Mouse (Mus musculus) 416B (cell line): ENCODE measurements at regions not wholly inside any gene's neighbourhood (a gene's known extent, or its start where the extent isn't known, plus 50 kb on each side); places are given as distances from the start of the nearest gene placed in this dataset.

Experiments used
- DNase-seq: peaks from one replicate; pipeline ENCODE4 v3.0.0; 2011; ENCODE audit warnings: low read depth

DNA sequence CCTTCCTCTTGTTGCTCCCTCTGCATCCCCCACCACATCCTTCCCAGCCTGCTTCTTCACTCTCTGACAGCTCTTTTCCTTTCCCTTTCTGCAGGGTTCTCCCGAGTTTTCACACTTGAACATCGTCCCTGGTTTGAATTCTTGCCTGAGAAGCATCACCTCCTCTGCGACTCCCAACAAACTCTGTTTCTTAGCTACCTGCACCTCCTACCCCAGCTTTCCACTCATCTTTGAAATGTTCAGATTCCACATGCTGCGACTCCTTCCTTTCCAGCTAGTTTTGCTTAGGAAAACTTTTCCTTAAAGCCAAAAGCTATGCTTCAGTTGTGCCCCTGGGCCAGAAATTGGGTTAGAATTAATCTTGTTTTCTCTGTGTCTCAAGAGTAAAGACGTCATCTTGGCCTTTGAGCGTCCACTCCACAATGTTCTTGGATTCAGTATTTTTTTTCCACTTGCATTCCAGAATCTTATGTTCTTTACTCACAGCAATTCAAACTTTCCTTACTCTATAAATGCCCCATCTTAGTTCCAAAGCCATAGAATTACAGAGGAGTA lies 317.3 kb upstream of the Hnrnpa3 start:
- no peak for DNase-seq

DNA sequence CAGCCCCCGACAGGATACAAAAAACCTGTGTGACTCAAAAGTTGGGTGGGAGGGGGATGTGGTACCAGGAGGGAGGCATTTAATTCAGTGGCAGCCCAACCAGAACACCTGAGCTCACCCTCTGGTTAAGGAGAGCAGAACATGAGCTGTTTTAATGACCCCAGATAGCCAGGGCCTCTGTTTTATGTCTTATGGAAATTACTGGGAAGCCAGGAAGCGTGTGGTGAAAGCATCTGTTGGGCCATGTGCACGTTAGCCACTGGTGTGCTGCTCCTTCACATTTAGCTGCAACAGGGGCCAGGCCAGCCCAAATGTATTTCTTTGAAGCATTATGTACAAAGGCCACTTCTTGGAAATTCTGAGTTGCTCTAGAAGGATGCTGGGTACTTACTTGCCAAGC lies 308.2 kb upstream of the Hnrnpa3 start:
- no peak for DNase-seq

DNA sequence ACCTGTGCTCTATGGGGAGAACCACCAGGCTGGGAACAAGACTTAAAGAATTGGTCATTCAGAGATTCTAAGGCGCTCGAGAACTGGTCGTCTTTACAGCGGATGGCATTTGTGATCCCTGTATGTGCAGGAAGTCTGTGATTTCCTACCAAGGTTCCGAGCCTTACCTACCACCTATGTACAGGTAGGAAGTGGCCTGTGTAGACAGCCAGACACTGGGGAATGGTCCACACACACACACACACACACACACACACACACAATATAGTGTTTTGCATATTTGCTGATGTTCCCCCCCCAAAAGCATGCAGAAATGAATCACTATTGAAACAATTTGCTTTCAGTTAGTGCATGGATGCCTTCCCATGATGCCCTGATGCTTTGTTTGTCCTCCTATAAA lies 307.1 kb upstream of the Hnrnpa3 start:
- no peak for DNase-seq

DNA sequence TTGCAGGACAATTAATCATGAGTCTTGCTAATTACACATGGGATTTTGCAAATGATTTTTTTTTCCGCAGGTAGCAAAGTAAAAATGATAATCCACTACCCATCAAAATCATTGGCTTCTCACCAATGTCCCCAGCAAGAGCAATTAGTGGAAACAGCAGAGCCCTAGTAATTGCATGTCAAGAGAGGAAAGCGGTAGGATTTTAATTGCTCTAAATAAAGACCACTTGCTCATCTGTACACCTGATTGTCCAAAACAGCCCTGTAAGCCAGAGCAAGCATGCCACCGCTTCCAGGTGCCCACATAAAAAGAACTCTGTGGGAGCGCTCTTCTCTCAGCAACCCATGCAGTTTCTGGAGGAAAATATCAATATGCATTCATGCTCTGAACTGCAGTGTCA lies 306.5 kb upstream of the Hnrnpa3 start:
- DNase-seq: no peak

DNA sequence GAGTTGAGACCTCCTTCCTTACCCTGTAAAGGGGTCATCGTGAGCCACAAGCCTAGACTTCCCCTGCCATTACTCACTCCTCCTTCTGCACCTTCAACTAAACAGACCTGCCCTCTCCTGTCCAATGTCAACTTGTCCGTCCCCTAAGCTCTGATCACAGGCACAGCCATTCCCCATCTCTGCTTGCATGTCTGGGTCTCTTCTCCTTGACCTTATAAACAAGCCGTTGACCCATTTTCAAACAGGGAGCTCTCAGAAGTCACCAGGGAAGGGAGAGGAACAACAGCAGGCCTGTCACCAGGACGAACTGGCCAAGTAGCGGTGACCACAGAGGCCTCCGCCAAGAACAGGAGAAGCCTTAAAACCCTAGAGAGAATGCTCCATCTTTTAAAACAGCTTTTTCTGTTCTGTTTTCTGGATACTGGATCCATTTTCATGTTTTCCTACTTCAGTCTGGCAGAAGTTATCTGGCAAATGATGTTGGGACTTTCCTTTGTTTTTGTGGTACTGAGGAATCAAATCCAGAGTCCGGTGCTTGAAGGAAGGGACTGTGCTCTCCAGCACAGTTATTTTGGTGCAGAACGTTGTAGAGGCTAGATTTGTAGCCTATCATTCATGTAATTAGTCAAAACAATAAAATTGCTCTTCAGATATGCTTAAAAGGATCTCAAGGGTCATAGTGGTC lies 302.2 kb upstream of the Hnrnpa3 start:
- DNase-seq: no peak

DNA sequence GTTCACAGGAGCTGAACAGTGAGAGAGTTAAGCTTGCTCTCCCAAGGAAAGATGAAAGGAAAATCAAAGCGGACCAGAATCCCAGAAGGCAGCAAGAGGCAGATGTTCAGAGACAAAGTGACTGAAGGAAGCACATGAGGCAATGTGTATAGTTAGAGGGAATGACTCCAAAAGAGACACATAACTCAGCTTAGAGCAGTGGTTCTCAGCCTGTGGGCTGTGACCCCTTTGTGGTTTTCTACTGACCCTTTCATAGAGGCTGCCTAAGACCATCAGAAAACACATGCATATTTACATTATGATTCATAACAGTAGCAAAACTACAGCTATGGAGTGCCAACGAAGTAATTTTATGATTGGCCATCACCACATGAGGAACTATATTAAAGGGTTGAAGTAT lies 301.5 kb upstream of the Hnrnpa3 start:
- no peak for DNase-seq

DNA sequence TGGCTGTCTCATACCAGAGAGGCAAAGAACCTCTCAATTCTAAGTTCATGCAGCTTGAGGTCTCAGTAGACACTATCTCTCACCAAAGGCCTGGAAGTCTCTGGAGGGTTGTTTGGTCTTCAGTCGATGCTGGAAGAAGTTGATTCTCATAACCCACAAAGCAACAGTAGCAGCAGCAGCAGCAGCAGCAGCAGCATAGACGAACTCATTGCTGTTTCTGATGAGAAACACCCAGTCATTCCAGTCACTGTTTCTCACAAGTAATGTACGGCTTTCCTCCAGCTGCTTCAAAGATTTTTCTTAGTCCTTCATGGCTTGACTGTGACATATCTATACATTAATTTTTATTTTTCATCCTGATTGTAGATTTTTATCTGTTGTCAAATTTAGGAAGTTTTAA lies 298.1 kb upstream of the Hnrnpa3 start:
- DNase-seq: no peak

DNA sequence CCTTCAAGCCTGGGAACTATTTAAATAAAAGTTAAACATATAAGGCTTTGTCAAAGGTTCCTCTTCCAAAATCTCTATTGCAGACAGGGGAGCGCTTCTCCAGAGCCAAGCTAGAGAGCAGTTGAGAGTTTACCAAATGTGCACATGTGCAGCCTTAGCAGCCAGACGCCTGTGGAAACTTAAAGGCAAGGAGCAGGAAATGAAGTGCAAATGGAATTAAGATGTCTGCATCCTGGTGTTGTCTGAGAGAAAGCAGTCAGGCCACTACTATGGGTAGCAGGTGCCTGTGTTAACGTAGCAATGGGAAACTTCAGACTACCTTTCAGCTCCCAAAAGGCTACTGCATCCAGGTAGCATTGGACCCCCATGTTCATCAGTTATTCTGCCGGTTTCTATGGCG lies 282.4 kb upstream of the Hnrnpa3 start:
- no peak for DNase-seq

DNA sequence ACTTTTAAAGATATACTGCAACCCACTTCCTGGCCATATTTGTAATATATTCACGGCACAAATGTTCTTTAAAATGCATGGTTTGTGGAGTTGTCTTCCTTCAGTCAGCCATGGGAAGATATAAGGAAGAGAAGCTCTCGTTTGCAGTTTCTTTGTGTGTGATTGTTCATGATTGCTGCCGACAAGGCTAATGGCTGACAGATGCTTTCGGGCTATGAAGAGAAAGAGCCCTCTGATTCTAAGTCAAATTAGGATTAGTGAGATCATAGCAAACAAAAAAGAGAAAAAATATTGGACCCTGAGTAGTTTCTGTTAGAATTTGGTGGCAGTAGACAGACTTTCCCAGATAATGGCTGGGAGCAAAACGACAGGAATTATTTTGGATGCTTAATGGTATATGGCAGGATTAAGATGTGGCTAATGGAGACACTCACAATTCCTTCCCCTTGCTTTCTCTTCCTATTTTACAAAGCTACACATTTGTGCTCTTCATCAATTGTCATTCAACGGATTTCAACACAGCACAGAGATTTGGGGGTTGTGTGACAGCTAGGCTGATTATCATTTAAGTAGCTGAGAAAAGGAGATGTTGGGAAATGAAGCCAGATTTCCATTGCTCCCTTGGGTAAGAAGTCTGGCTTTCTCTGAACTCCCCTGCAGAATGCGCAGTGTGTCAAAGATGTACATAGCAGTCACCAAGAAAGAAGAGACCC lies 273.4 kb upstream of the Hnrnpa3 start:
- DNase-seq: no peak

DNA sequence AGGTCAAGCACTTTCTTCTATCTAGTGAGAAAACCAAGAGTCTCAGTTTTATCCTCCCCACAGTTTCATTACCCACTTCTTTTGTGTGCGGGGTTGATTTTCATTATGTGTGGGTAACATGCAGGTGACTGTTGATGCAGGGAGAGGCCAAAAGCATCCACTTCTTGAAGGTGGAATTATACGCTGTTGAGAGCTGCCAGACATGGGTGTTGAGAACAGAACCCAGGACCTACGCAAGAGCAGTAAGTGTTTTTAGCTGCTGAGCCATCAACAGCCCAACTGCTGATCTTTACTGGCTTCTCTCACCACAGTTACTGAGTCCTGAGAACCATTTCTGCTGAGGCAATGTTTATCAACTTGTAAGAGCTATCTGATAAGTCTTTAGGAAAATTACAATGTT lies 272.4 kb upstream of the Hnrnpa3 start:
- DNase-seq: no peak

DNA sequence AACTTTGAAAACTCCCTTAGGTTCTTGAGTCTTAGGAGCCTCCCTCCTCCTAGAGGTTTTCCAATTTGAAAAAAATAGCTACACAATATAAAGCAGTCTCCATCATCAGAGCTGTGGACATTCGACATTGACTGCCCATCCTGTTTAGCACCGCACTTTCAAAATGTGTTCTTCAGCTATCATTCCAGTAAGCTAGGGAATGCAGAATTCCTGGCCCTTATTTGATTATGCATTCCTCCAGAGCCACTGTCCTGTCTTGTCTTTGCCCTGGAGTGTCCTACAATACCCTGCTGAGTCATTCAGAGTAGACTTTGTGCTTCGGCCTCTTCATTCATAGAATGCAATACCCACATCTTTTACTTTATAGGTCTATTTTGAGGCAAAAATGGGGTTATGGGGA lies 267.0 kb upstream of the Hnrnpa3 start:
- no peak for DNase-seq

DNA sequence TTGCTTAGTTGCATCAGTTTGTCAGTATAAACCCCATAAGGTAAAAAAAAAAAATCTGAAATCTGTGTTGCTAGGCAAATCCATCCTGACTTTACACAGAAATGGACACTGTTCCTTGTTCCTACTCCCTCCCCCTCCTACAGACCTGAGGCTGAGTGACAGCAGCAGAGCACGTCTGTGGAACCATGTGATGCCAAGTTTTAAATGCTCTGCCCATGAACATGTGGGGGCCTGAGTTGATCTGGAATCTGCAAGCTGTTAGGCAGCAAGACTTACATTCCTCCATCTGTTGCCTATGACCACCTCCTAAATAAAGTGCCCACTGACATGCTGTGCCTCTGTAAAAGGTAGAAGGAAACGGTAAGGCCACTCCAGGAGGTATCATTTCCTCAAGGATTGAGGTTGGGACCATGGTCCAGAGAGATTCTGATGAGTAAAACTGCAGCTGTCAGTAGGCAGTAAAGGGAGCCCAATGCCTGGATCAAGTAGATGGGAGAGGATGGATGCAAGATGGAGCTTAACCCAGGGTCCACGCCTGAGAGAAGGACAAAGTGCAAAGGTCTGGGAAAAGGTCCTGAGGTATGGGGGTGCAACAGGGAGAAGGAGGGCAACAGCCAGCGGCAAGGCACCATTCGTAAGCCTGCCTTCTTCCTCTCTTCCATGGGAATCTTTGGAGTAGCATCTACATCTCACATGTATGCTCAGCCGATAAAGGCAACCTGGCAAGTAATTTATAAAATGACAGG lies 264.0 kb upstream of the Hnrnpa3 start:
- DNase-seq: no peak

DNA sequence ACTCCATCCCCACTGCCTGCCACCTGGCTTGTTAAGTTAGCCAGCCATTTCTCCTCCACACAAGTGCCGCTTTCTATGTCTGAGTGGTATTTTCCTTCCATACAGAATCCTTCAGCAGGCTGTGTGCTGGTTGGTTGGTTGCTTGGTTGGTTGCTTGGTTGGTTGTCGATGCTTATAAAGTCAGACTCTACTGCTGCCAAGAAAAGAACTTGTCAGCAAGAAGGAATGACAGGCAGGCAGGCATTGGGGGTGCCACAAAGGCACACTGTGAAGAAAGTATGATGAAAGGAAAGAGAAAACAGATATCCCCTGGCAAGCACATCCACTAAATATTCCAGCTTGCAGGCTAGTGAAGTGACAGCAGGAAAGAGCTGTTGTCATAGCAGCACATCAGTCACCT lies 263.0 kb upstream of the Hnrnpa3 start:
- no peak for DNase-seq

DNA sequence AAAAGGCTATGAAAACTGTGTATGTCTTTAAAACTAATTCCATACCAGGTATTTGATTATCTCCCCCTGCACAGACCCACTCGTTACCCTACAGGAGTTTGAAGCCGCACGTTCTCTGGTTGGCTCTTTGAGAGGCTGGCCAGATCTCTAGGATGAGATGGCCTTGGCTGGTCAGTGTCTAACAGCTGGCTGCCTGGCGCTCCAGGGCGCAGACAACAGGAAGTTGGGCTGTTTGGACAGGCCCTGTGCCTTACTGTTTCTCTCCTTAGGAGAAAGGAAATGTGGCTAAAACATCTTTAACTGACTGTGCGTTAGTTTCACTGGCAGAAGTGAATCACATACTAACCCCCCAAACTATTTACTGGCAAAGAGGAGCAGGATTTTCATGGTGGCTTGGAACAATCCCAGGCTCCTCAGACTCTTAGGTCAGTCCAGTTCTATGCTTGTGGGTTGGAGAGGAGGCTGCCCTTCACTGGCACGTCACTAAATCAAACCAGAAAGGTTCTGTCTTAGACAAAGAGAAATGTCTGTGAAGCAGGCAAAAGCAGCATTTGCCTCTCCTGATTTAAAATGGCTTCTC lies 258.7 kb upstream of the Hnrnpa3 start:
- DNase-seq: no peak

DNA sequence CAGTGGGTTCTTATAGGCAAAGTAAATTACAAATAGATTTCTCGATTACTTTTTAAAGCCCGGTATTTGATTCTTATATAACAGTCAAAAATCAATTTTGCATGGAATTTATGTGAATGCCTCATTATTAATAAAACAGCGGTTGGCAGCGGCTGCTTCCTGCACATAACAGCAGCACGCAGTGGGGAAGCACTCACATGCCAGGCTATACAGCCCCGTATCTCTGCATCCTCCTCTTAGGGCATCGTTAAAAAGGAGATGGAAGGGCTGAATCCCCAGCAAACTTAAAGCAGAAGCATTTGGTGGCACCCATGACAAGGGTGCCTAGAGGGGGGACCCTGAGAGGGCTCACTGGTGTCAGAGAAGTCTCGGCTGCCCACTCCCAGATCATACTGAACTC lies 255.3 kb upstream of the Hnrnpa3 start:
- DNase-seq: no peak

DNA sequence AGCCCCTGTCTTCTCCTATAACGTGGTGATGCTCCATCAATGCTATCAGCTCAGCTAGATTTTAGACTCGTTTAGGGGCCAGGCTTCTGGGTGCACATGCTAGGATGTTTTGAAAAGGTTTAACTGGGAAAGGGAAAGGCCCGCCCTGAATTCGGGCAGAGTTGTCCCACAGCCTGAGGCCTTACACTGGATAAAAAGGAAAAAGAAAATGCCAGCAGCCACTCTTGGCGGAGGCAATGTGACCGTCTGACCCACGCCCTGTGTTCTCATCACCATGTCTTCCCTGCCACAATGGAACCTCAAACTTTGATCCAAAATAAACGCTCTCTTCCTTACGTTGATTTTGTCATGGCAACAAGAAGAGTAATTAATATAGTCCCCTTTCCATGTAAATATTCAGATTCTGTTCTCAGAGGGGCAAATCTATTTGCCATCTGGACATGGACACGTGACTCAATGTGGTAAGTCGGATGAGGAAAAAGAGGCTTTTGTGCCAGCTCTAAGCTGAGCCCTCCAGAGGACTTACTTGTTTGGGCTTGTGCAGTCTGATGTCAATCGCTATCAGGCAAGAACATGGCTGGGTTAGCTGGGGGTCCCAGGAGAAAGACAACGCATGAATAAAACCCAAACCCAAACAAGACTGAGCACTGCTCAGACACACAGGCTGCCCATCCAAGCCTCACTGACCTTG lies 253.4 kb upstream of the Hnrnpa3 start:
- DNase-seq: no peak

DNA sequence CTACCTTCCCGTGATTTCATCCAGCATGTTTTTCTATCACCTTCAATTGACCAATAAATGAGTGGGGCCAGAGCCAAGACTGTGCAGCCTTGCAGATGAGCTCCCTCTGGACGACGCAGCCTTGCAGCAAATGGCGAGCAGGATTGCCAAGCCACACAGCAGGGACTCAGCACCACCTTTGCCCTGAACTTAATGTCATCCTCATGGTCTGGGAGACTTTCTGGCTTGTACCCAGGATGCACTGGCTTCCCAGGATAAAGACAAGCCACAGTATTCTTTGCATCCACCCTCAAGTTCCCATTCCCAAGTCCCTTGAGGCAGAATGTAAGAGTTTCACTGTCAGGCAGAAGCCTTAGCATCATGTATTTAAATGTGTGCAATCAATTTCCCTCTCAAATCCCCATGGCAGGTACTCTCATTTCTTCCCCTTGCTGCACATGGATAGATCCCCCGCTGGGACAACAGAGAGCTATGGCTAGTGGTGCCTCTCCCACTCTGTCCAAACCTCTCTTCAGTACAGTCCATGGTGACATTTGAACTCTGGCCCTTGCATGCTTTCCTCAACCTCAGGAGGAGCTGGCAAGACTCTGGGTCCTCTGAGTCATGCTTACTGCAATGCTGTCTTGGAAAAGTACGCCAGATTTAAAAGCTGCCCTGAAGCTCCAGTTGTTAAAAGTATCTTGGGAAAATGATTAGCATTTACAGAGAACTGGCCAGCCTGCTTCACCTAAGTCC lies 252.2 kb upstream of the Hnrnpa3 start:
- no peak for DNase-seq

DNA sequence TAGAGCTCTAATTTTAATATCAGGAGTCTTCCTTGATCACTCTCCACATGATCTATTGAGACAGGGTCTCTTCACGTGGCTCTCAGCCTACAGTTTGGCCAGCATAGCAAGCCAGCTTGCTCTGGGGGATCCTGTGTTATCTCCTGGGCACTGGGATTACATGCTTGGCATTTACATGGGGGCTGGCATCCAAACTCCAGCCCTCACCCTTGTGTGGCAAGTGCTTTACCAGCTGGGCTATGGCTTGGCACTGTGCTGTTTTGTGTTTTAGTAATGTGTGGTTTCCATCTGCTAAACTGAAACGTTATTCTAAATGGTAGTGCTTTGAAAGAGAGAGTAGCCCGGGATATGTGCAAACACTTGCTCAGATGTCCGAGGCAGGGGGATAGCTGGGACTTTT lies 251.5 kb upstream of the Hnrnpa3 start:
- no peak for DNase-seq

DNA sequence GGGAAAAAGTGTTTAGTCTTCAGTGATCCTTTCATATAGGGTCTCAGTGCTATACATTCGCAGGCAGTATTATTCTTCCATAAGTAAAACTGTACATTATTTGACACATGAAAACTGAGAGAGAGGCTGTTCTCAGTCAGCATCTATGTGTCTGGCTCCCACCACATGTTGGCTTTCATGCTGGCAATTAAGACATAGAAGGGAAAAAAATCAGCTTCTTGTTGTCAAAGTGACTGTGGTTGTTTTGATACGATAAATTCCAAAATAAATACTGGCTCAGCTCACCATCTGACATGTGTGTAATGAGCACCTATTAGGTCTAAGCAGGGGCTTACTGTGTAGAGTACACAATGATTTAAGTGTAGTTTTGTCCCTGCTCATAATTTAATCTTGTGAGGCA lies 251.0 kb upstream of the Hnrnpa3 start:
- no peak for DNase-seq

DNA sequence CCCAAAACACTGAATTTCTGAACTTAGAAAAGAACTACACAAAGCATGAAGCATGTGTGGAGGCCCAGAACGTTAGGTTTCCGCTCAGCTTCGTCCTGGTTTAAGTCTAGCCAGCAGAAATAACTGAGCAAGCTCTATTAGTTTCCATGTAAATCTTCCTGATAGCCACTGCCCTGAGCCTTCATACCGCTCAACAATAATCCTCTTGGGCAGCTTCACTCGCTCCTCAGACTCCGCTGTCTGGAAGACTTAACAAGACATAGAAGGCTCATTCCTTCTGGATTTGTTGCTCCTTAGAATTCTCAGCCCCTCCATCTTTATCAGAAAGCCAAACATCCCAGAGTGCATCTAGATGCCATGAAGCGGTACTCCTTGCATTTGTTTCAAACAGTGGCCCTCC lies 249.3 kb upstream of the Hnrnpa3 start:
- no peak for DNase-seq

DNA sequence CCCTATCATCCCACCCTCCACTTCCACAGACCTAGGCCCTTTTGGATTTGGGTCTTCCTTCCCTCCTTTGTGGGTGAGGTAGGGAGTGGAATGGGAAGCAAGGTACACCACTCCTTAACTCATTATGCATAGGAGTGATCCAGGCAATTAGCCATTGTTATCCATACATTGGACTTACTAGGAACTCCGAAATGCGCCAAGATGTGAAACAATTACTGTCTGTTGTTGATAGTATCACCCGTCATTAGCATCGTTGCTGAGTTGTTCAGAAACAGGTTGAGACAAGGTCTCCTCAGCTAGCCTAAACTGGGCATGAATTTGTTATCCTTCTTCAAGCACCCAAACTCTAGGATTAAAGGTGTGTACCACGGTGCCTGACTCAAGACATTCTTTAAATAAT lies 246.3 kb upstream of the Hnrnpa3 start:
- no peak for DNase-seq
